Mouse (Mus musculus): ENCODE data around the gene Lrrc26. TPM values are rescaled to one million over a fixed set of nuclear protein-coding genes. Genes with fewer than 3 reads are reported as not detected.

Gene Lrrc26
- polyA plus RNA-seq, 1 experiment, result not detected

GRCm38 (mm10) chr2:25297093-25297492, 7.4 kb downstream of the Lrrc26 start:
- no peak for TF ChIP-seq USF1 (IDR thresholded peaks at IDR 0.05; ENCODE audit: low read depth)
- TF ChIP-seq CEBPB (IDR thresholded peaks at IDR 0.05; ENCODE audit: low read depth), result no peak
- TF ChIP-seq MAX (IDR thresholded peaks at IDR 0.05), result no peak
- TF ChIP-seq MYOD1 (IDR thresholded peaks at IDR 0.05; ENCODE audit: control insufficient read depth, insufficient read length, low read depth), result no peak
- no peak for TF ChIP-seq CTCF (IDR thresholded peaks at IDR 0.05; ENCODE audit: control insufficient read depth, insufficient read depth, insufficient read length)
- peaks cover 67% of the 10 kb centered on the region for H3K27me3 ChIP-seq (ENCODE audit: control insufficient read depth, insufficient read depth, insufficient read length)
- no peaks in the 10 kb centered on the region for H3K36me3 ChIP-seq (ENCODE audit: control insufficient read depth, insufficient read depth)
- no peak overlapping the region for H3K4me3 ChIP-seq (ENCODE audit: insufficient read depth, poor library complexity, severe bottlenecking)
- no peaks in the 10 kb centered on the region for H3K79me2 ChIP-seq (ENCODE audit: control insufficient read depth, insufficient read depth)
- no peaks in the 10 kb centered on the region for H3K79me3 ChIP-seq (ENCODE audit: low read depth)
- H3ac ChIP-seq (ENCODE audit: control insufficient read depth, insufficient read length, low read depth), result no peak overlapping the region

- no peaks in the 10 kb centered on the region for H3K79me2 ChIP-seq (ENCODE audit: control insufficient read depth, insufficient read depth)
- H3K36me3 ChIP-seq (ENCODE audit: control insufficient read depth, insufficient read depth), result no peaks in the 10 kb centered on the region
- no peaks in the 10 kb centered on the region for H3K79me3 ChIP-seq (ENCODE audit: low read depth)
- TF ChIP-seq CEBPB (IDR thresholded peaks at IDR 0.05; ENCODE audit: low read depth), result no peak
- no peak for TF ChIP-seq MYOD1 (IDR thresholded peaks at IDR 0.05; ENCODE audit: control insufficient read depth, insufficient read length, low read depth)
- TF ChIP-seq MYOG (IDR thresholded peaks at IDR 0.05; ENCODE audit: control insufficient read depth, extremely low read depth, insufficient read length), result no peak
- TF ChIP-seq USF1 (IDR thresholded peaks at IDR 0.05; ENCODE audit: low read depth), result no peak
- no peak for TF ChIP-seq CTCF (IDR thresholded peaks at IDR 0.05; ENCODE audit: control insufficient read depth, insufficient read depth, insufficient read length)
- H3K4me3 ChIP-seq (ENCODE audit: insufficient read depth, poor library complexity, severe bottlenecking), result no peak overlapping the region
- no peak overlapping the region for H3ac ChIP-seq (ENCODE audit: control insufficient read depth, insufficient read length, low read depth)
- peaks cover 64% of the 10 kb centered on the region for H3K27me3 ChIP-seq (ENCODE audit: control insufficient read depth, insufficient read depth, insufficient read length)
Measured at GRCm38 (mm10) chr2:25298046-25298445, 8.3 kb downstream of the Lrrc26 start.

GRCm38 (mm10) chr2:25303452-25303851, 13.7 kb downstream of the Lrrc26 start:
- peaks cover 47% of the 10 kb centered on the region for H3K27me3 ChIP-seq (ENCODE audit: control insufficient read depth, insufficient read depth, insufficient read length)
- TF ChIP-seq MAX (IDR thresholded peaks at IDR 0.05) (no peak), FOSL1 (IDR thresholded peaks at IDR 0.05; ENCODE audit: insufficient read depth, low read length, poor library complexity, severe bottlenecking) (no peak), MYOD1 (IDR thresholded peaks at IDR 0.05; ENCODE audit: control insufficient read depth, insufficient read length, low read depth) (no peak), MYOG (IDR thresholded peaks at IDR 0.05; ENCODE audit: control insufficient read depth, extremely low read depth, insufficient read length) (no peak), CEBPB (IDR thresholded peaks at IDR 0.05; ENCODE audit: low read depth) (no peak), CTCF (IDR thresholded peaks at IDR 0.05; ENCODE audit: control insufficient read depth, insufficient read depth, insufficient read length) (no peak), USF1 (IDR thresholded peaks at IDR 0.05; ENCODE audit: low read depth) (no peak)
- H3K4me3 ChIP-seq (ENCODE audit: insufficient read depth, poor library complexity, severe bottlenecking), result no peak overlapping the region
- H3ac ChIP-seq (ENCODE audit: control insufficient read depth, insufficient read length, low read depth), result no peak overlapping the region
- no peaks in the 10 kb centered on the region for H3K79me3 ChIP-seq (ENCODE audit: low read depth)
- no peaks in the 10 kb centered on the region for H3K79me2 ChIP-seq (ENCODE audit: control insufficient read depth, insufficient read depth)
- no peaks in the 10 kb centered on the region for H3K36me3 ChIP-seq (ENCODE audit: control insufficient read depth, insufficient read depth)

GRCm38 (mm10) chr2:25303931-25304656, 14.4 kb downstream of the Lrrc26 start:
- no peak overlapping the region for H3K4me3 ChIP-seq (ENCODE audit: insufficient read depth, poor library complexity, severe bottlenecking)
- H3K79me3 ChIP-seq (ENCODE audit: low read depth), result no peaks in the 10 kb centered on the region
- H3K79me2 ChIP-seq (ENCODE audit: control insufficient read depth, insufficient read depth), result no peaks in the 10 kb centered on the region
- TF ChIP-seq CEBPB (IDR thresholded peaks at IDR 0.05; ENCODE audit: low read depth), result no peak
- H3K27me3 ChIP-seq (ENCODE audit: control insufficient read depth, insufficient read depth, insufficient read length), result peaks cover 46% of the 10 kb centered on the region
- H3ac ChIP-seq (ENCODE audit: control insufficient read depth, insufficient read length, low read depth), result no peak overlapping the region
- H3K36me3 ChIP-seq (ENCODE audit: control insufficient read depth, insufficient read depth), result no peaks in the 10 kb centered on the region

DNA sequence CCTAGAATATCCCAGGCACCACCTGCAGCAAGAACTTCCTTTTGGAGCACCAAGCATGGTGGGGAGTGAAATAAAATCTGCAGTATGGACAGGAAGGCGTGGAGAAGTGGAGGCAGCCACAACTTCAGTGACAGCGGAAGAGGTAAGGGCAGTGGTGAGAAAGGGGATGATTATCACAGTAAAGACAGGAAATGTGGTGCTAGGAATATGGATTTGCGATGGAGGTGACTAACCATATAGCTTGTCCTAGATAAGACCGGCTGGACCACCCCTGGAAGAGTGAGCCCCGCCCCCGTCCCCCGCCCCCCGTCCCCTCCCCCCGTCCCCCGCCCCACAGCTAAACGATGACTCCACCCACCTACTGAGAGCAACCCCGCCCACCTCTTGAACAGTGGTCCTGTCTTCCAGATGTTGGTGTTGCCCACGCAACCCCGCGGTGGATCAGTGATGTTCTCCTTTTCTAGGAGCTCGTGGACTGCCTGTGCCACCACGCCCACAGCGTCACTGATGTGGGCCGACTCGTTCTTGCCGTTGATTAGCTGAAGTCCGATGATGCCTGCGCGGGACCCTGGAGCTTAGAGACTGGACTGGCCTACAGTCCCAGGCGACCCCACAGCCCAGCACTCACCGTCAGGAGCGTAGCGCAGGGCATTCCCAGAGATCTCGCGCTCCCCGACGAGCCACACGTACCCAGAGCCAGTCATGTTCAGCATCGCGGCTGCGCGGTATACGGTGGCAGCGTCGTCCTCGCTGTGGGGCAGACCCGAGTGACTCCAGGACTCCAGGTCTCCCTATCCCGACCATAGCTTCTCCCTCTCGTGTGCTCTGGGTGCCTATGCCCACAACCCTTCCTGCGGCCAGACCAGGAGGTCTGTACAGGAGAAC, 15.2 kb downstream of the Lrrc26 start:
- TF ChIP-seq CTCF (IDR thresholded peaks at IDR 0.05; ENCODE audit: control insufficient read depth, insufficient read depth, insufficient read length) (no peak), MYOD1 (IDR thresholded peaks at IDR 0.05; ENCODE audit: control insufficient read depth, insufficient read length, low read depth) (no peak), MAX (IDR thresholded peaks at IDR 0.05) (no peak), CEBPB (IDR thresholded peaks at IDR 0.05; ENCODE audit: low read depth) (no peak), MYOG (IDR thresholded peaks at IDR 0.05; ENCODE audit: control insufficient read depth, extremely low read depth, insufficient read length) (no peak), FOSL1 (IDR thresholded peaks at IDR 0.05; ENCODE audit: insufficient read depth, low read length, poor library complexity, severe bottlenecking) (no peak), USF1 (IDR thresholded peaks at IDR 0.05; ENCODE audit: low read depth) (no peak)
- H3K4me3 ChIP-seq (ENCODE audit: insufficient read depth, poor library complexity, severe bottlenecking), result no peak overlapping the region
- H3ac ChIP-seq (ENCODE audit: control insufficient read depth, insufficient read length, low read depth), result no peak overlapping the region
- no peaks in the 10 kb centered on the region for H3K79me3 ChIP-seq (ENCODE audit: low read depth)
- H3K27me3 ChIP-seq (ENCODE audit: control insufficient read depth, insufficient read depth, insufficient read length), result peaks cover 42% of the 10 kb centered on the region
- H3K36me3 ChIP-seq (ENCODE audit: control insufficient read depth, insufficient read depth), result no peaks in the 10 kb centered on the region
- H3K79me2 ChIP-seq (ENCODE audit: control insufficient read depth, insufficient read depth), result no peaks in the 10 kb centered on the region

All from C2C12 (cell line).